Mouse (Mus musculus): ENCODE measurements around the gene Ankrd23.
A peak's percentile ranks its signal among the peaks of the same experiment; 100 is the strongest.
"Not testable (repeated sequence)": the region's sequence is repeated elsewhere in the genome, so short reads cannot be mapped to it uniquely, and the experiment has no call there.

The Ankrd23 gene

GRCm38 (mm10) chr1:36536783-36537182 is at the start of gene Ankrd23:
Ankrd23 (minus strand) TSS chr1:36536883.
- not testable (repeated sequence) for DNase-seq

GRCm38 (mm10) chr1:36586288-36586687 is 49.6 kb upstream of the Ankrd23 start:
- DNase-seq = no peak

DNA sequence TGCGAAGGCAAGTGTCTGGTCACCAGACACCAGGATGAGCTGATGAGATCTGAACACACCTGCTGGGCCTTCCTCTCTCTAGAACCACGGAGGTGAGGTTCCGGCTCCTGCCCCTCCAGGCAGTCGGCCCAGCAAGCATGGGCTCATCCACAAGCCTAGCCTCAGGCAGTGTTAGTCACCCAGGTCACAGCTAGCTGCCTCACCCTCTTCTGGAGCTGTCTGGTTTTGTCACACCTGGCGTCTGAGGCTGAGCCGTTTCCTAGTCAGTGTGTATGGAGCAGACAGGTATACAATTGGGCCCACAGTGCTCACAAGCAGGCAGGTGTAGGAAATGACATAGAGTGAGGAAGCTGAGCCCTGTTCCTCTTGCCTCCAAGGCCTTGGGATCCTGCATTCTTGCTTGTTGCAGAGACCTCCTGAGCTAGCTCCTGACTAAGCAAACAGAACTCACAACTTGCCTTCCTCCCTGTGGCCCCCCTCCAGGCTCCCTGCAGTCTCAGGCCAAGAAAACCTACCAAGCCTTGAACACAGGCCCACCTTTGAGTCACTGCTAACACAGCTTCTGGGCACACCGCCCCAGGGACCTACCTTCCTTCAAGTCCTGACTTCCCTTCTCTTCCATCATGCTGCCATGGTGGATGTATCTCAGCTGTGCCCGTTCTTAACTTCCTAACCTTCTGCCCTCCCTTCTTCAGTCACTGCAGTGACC is 46.9 kb upstream of the Ankrd23 start:
- DNase-seq = no peak

- no peak for DNase-seq
Observed at GRCm38 (mm10) chr1:36582211-36582610, 45.5 kb upstream of the Ankrd23 start.

- peak in 1 of 2 experiments; percentile 51 for DNase-seq
Observed at GRCm38 (mm10) chr1:36581260-36581659, 44.6 kb upstream of the Ankrd23 start.

- DNase-seq = peak; percentile 76 to 78
Observed at GRCm38 (mm10) chr1:36580384-36581207, 43.9 kb upstream of the Ankrd23 start.

DNA sequence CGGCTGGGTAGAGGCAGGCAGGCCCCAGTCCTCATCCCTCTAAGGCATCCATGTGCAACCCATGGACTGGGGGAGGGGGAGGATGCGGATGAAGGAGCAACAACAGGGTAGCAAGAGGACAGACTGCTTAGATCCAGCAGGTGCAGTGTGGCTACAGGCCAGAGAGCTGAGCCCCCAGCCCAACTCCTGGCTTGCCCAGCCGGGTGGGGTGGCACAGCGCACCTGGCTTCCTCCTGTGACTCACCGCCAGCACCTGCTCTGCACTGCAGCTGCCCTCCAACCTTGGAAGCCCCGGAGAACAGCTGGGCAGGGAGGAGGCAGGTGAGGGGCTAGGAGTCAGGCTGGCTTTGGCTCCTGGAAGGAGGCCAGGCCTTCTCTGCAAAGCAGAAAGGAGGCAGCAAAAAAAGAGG is 43.3 kb upstream of the Ankrd23 start:
- DNase-seq = peak; percentile 75 to 76

GRCm38 (mm10) chr1:36576991-36577675 is 40.5 kb upstream of the Ankrd23 start:
- DNase-seq = no peak

- no peak for DNase-seq
Observed at GRCm38 (mm10) chr1:36575347-36575746, 38.7 kb upstream of the Ankrd23 start.

DNA sequence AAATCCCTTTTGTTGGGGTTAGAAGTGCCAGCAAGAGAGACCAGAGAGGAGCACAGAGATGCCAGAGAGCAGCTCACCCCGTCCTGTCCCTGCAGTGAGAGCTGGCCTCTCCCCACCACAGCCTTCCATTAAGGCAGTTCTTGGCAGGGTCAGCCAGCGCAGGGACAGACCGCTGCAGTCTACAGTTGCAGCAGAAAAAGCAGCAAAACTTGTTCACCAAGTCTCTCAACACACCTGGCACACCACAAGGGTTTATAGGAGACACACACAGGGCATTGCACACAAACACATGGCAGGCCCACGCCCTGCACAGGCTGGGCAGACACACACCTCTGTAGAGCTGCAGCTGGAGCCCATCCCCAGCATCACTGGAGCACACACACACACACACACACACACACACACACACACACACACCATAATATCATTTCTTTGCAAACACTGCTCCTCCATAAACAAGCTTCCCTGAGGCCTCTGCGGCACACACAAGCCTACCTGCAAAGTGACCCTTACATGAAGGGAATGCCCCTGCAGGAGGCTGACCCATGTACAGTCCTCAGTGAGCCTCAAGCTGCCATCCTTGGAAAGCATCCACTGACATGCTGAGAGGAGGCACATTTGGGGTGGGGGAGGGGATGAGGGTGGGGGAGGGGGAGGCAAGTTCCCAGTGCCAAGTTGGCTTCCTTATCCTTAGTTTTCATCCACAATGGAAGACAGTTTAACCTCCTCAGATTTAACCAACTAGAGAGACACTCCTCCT is 37.7 kb upstream of the Ankrd23 start:
- peak; percentile 73 to 78 for DNase-seq

GRCm38 (mm10) chr1:36573524-36573923 is 36.8 kb upstream of the Ankrd23 start:
- DNase-seq = no peak

- no peak for DNase-seq
Observed at GRCm38 (mm10) chr1:36572709-36573108, 36.0 kb upstream of the Ankrd23 start.

- DNase-seq = no peak
Observed at GRCm38 (mm10) chr1:36572140-36572700, 35.5 kb upstream of the Ankrd23 start.

GRCm38 (mm10) chr1:36571627-36572026 is 34.9 kb upstream of the Ankrd23 start:
- no peak for DNase-seq

DNA sequence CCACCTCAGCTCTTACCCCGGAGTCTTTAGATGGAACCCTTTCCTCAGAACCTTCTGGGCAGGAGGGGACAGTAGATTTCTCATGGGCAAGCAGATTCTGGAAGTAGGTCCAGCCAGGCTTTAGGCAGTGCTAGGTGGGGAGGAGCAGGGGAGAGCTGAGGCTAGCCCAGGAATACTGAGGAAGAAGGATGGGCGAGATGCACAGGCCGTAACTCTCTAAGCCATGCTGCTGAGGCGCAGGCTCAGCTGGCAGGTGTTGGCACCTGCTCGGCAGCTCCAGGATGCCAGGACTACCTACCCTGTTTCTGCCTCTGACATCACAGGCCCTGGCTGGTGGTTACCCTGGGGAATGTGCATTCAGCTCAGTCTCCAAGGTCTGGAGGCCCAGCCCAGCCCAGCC is 33.6 kb upstream of the Ankrd23 start:
- DNase-seq = no peak

- DNase-seq = no peak
Observed at GRCm38 (mm10) chr1:36569694-36570276, 33.1 kb upstream of the Ankrd23 start.

DNA sequence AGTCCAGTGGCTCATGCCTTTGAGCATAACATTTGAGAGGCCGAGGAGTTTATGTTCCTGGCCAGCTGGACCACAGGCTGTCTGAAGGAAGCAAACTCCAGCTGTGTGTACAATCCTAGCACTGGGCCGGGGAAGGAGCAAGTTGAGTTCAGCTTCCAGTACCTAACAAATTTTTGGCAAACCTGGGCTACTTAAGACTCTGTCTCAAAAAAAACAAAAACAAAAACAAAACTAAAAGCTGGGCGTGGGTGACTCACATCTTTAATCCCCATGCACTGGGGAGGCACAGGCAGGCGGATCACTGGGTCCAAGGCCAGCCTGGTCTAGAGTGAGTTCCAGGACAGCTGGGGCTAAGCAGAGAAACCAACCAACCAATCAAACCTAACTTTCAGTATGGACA is 32.1 kb upstream of the Ankrd23 start:
- DNase-seq = no peak

DNA sequence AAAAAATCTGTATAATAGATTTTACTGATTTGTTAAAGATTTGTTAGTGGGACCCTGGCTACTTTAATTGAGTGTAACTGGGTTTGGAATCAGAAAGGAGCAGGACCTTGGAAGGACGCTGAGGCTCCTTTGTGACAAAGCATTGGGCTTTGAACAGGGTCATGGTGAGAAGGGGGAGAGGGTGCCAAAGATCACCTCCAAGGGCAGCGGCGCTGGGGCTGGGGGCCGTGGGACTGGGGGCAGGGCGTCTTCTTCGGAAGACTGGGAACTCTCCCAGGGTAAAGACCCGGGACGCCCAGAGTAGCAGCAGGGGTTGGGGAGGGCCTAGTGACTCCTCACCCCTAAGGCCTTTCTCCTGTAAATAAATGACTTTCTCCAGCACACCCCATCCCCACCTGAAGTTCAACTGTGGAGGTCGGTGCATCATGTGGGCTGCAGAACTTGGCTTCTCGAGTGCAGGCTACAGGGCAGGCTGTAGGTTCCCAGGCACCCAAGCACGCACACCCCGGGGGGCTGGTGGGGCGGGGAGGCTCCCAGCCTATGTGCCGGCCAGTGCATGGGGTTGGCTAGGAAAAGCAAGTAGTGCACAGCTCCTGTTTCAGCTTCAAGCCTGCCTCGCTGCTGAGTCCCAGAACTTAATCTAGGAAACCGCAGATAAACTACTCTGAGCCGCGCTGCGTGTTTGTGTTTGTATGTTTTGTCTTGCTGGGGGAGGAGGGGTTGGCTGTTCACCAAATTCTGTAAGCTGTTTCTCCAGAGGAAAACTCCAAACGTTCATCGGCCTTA is 31.3 kb upstream of the Ankrd23 start:
- DNase-seq = no peak

DNA sequence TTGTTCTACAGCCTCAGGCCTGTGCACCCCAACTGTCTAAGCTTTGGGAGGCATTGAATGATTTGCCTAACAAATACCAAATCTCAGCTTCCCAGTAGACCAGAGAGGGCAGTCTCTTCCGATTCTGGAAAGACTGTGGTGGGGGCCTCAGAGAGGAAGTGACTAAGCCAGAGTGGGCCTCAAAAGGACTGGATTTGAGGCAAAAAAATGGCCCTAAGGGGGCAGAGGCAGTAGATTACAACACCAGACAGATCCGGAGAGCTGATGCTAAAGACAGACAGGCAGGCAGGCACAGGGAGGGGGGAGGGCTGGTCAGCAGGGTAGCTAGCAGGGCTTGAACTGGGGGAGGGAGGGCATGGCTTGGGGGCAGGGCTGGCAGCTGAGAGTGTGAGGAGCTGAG is 29.7 kb upstream of the Ankrd23 start:
- no peak for DNase-seq

DNA sequence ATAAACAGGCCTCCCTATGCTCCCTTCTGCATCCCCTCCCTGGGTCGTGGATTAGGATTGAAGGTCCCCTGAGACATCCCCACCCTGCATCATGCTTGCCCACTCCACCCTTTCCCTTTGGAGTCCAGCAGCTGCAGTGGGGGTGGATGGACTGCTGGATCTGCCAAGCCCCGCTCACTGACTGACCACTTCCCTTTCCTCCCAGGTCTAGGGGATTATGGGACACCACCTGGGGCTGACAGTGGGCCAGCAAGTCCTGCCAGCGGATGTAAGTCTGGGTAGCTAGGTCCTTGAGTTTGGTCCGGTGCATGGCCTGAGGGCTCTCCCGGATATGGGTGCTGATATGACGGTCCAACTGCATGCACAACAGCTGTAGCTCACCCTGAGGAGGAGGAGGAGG is 27.4 kb upstream of the Ankrd23 start:
- DNase-seq = no peak

DNA sequence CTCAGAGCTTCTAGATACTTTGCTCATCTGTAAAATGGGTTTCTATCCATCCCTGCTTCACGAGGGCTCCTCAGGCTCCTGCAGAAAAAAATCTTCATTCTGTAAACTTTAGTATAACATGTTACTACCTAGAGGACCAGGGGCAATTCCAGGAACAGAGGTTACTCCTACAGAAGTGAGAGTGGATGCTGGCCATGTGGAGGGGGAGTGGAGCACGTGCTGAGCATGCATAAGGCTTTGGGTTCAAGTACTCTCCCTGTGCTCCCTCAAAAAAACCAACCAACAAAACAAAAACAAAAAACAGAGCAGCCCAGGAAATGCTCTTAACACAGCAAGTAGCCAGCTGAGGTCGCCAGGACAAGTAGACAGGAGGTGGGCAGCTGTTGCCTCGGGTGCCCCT is 26.9 kb upstream of the Ankrd23 start:
- DNase-seq = no peak
